Mouse (Mus musculus) large intestine, adult 2 months (tissue): ENCODE results near the gene Rars. TPM values are rescaled to one million over a fixed set of nuclear protein-coding genes. Genes with fewer than 3 reads are reported as not detected.
"Not testable (repeated sequence)": the region's sequence is repeated elsewhere in the genome, so short reads cannot be mapped to it uniquely, and the experiment has no call there.

Source experiments
- DNase-seq: peaks from one replicate; pipeline ENCODE4 v3.0.0-alpha.2; 2012; ENCODE audit warnings: low read depth, low spot score
- WGBS: fragments of 180-500 bp; shearing (Covaris S2); methylation state at CpG from one replicate; pipeline ENCODE4 v1.1.7; 2018; 5-methylcytosine and 5-hydroxymethylcytosine counted together
- polyA plus RNA-seq: library from polyadenylated mRNA; depleted of rRNA; stranded (reverse); fragments of >200 nt; gene quantifications from 2 replicates; pipeline ENCODE4 v1.2.3, GENCODE M21; 2012; rRNA removed

The Rars gene
- 37.2 and 37.3 TPM in 2 replicates for polyA plus RNA-seq

DNA sequence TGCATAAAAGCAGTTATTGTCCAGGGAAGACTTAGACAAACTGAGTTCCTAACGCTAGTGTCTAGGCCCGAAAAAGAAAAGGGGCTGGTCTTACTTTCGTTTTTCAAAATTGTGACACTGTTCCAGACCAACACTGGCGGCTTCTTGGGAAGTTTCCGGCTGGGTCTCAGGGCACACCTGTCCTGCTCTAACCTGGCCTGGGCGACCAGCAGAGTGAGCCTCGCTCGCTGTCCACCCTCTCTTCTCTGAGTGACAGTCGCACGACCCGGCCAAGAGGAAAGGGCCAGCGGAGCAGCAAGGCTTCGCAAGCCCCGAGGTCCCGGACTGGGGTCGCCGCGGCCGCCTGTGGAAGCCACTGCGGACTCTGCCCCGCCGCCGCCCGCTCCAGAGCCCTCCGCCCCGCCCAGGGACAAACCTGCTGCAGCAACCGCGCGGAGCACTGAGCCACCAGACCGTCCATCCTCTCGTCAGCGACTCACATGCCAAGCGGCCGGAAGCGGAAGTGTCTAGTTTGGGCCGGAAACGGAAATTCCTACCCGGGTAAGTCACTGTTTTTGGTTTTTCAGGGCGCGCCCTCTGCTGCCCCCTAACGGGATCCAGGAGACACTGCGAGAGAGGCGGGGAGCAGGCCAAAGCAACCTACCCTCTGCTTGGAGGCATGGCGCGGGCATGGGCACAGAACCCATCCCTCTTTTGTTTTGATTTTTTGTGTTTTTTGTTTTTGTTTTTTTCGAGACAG lies at the start of gene Rars:
Rars (minus strand) TSS at position 485 of the 739 bp plus-strand sequence.
- WGBS: under 1% methylated on average over 46 of the region's 46 CpGs
- DNase-seq: peak; percentile 97

GRCm38 (mm10) chr11:35882777-35883176 lies 48.5 kb upstream of the Rars start:
- no peak for DNase-seq
- 92% methylated on average over 6 of the region's 6 CpGs for WGBS

GRCm38 (mm10) chr11:35878559-35878897 lies 44.2 kb upstream of the Rars start:
- DNase-seq: no peak
- WGBS: 77% methylated on average over 4 of the region's 4 CpGs

DNA sequence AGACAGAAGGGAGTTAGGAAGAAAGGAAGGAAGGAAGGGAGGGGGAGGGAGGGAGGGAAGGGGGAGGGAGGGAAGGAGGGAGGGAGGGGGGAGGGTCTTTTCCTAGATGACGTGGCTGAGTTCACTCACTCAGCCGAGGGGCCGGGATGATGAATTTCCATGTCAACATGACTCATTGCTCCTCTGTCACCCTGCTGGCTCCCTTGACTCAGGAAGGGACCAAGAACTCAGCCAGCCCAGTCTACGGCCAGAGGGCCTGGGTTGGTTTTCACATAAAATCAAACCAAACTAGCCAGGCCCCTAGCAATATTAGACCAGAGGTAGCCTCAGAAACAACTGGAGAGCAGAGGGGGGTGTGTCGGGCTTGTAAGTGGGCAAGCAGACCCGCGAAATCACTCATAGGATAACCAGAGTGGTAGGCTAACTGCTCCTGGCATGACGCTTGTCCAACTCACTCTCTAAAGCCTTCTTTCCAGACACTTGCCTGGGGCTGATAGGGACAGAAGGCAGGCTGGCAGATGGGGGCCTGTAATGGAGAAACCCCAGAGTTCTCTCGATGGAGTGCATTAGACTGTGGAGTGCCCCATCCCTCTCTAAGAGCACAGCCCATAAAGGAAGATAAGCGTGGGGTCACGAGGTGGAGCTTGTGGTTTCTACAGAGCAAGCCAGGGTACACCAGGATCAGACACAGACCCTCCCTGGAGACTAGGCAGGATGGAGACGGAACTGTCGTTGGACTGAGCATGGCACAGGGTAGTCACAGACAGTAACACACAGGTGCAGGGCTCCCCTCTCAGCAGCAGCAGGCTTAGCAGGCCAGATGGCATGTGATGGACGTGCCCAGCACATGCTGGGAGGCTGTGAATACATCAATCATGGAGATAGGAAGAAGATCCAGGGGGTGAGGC lies 43.6 kb upstream of the Rars start:
- no peak for DNase-seq
- 75% methylated on average over 14 of the region's 14 CpGs for WGBS

DNA sequence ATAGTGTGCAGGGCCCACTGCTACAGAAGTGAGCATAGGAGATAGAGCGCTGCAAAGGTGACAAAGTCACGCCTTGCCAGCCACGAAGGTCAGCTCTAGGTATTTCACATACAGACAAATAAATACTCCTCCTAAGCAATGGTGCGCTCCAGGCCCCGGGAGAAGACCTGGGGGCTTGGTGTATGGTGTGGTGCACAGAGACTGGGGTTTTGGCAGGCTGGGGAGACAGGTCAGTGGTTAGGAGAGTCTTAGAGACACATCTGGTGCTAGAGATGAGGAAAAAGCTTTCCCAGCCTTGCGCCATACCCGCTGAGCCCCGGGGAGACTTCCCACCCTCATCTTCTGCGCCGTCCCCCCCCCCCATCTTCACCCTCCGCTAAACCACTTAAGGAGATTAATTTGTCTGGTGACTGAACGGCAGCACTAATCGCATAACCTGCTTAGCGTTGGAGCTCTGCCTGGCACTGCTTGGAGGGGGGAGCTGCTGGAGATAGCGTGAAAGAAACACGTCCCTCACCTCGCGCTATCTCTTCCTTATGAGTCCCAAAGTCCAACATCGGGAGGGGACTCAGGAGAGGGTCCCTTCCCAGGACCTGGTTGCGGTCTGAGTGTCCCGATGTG lies 39.4 kb upstream of the Rars start:
- no peak for DNase-seq
- WGBS: 69% methylated on average over 21 of the region's 21 CpGs

DNA sequence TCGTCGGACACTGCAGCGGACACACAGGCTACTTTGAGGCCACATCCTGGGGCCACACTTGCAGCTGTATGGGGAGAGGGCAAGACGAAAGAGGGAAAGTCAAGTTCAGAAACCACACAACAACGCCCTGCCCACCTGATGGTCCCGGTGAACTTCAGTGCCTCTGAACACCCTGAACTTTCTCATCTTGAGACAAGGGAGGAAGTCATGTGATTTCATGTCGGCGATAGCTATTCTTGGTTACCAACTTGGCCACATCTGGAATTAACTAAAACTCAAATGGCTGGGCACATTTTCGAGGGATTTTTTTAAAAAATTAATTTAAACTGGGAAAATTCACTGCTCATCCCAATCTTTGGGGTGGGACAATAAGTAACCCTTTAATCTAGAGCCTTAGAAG lies 36.7 kb upstream of the Rars start:
- 92% methylated on average over 9 of the region's 9 CpGs for WGBS
- DNase-seq: no peak

DNA sequence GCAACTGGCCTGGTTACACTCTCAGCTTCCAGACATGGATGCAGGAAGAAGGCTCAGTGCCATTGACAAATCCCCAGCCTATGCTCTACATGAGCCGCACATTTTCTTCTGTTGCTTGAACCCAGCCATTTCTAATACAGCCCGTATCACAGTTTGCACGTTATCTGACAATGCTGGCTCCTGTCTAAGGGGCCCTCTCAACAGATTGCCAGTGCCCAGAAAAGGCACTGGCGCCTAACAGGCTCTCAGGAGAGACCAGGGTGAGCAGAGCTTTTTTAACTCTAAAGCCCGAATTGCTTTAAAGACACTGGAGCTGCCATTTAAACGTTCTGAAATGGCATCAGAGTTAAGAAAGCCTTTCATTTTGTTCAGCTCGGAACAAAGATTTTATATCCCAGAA lies 31.8 kb upstream of the Rars start:
- DNase-seq: no peak
- 86% methylated on average over 7 of the region's 7 CpGs for WGBS

GRCm38 (mm10) chr11:35864981-35865604 lies 30.8 kb upstream of the Rars start:
- no peak for DNase-seq
- 63% methylated on average over 9 of the region's 9 CpGs for WGBS

GRCm38 (mm10) chr11:35863653-35864052 lies 29.3 kb upstream of the Rars start:
- no peak for DNase-seq
- WGBS: 90% methylated on average over 5 of the region's 5 CpGs

DNA sequence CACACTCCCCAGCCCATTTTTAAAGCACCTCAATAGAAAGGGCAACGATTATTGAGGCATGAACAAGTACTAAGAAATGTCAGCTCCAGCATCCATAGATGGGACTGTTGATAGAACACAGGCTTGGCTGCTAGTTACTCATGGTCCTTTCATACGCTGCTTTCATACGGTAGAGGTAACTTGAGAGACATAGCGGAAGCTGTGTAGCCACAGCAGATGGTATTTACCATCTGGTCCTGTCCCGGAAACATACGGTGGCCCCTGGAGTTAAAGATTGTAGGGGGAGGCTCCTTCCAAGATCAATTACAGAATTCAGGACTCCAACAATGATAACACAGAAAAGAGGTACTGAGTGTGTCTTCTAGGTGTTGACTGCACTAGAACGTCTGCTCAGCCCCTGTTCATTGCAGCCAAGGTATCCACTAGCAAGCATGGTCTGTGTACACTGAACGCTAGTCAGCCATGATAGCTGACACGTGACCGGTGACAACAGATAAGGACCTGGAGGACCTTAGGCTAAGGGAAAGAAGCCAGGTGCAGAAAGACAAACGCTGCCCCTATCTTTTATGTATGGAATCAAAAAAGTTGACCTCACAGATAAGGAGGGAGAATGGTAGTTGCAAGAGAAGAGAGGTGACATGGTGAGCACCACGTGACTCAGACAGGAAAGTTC lies 23.2 kb upstream of the Rars start:
- 78% methylated on average over 12 of the region's 12 CpGs for WGBS

DNA sequence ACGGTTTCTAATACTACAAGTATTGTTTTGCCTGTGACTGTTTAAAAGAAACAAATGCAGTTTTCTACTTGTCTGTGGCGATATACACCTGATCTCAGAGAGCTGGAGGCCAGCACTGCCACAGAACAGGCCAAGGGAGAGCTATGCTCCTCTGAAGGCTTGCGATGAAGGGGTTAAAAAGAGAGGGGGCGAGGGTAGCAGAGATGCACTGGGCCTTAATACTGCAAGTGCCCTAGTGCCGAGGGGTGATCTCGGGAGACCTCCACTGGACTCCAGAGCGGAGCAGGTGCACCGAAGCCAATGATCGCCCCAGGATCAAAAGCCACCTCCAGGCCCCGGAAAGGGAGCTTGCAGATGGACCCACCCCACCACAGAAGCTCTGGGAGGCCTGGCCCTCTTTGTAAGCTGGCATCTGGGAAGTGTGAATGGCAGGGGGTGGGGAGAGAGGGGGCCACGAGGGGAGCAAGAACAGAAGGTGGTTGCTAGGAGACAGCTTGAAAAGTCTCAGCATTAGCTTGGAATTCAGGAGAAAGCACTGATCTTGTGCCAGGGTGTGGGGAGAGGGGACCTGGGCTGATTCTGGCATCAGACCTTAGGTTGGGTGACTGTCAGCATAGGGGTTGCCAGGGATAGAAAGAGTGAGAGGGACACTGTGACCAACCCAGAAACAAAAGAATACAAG lies 22.2 kb upstream of the Rars start:
- 81% methylated on average over 11 of the region's 11 CpGs for WGBS
- DNase-seq: no peak

More for the DNA sequence above, 23.2 kb upstream of the Rars start:
- no peak for DNase-seq

GRCm38 (mm10) chr11:35855567-35855966 lies 21.3 kb upstream of the Rars start:
- WGBS: 85% methylated on average over 8 of the region's 9 CpGs
- DNase-seq: no peak

GRCm38 (mm10) chr11:35854941-35855340 lies 20.6 kb upstream of the Rars start:
- WGBS: 89% methylated on average over 5 of the region's 5 CpGs
- DNase-seq: no peak

DNA sequence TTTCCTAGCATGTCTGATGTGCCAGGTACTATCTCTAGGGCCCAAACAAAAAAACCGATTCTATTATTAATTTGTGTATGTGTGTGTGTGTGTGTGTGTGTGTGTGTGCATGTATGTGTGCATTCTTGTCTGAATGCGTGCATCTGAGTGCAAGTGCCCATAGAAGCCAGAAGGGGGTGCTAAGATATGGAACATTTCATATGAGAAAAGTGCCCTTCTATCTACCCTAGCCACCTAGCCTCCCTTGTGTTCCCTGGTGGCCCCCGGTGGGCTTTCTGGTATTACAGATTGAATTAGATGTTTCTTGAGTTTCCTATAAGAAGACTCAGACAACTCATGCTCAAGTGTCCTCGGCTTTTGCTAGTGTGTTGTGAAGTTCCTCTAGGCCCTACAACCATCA lies 19.3 kb upstream of the Rars start:
- WGBS: 93% methylated on average over 4 of the region's 4 CpGs
- no peak for DNase-seq

DNA sequence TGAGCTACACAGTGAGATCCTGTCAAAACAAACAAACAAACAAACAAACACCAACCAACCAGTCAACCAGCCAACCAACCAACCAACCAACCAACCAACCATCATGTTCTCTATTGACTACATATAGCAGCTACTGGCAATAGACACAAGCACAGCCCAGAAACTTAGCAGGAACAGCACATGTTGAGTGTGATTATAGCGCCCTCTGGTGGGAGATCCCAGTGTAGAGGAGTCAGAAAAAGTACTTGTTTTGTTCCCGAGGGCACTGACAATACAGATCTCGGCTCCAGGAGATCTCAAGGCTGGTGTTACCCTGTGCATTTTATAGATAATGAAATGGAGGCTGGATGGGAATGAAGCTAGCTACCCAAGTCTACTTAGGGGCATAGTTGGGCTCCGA lies 18.4 kb upstream of the Rars start:
- DNase-seq: peak; percentile 8
- WGBS: 56% methylated on average over 4 of the region's 4 CpGs

DNA sequence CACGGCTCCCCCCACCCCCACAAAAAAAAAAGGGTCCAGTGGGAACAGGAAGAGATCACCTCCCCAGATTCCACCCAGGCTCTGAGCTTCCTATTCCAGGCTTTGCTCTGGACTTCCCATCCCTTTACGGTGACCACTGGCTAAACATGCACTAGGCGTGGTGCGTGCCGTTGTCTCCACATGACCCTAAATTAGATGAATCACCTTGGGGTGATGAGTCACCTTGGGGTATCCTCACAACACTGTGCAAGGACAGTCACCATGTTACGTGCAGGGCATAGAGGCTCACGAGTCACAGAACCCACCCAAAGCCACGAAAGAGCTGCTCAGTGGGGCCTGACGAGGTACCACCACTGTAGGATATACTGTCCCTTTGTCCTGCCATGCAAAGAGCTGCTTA lies 10.0 kb upstream of the Rars start:
- WGBS: 86% methylated on average over 9 of the region's 9 CpGs
- no peak for DNase-seq

- WGBS: 88% methylated on average over 4 of the region's 4 CpGs
- DNase-seq: not testable (repeated sequence)
Observed at GRCm38 (mm10) chr11:35842560-35842959, 8.3 kb upstream of the Rars start.

DNA sequence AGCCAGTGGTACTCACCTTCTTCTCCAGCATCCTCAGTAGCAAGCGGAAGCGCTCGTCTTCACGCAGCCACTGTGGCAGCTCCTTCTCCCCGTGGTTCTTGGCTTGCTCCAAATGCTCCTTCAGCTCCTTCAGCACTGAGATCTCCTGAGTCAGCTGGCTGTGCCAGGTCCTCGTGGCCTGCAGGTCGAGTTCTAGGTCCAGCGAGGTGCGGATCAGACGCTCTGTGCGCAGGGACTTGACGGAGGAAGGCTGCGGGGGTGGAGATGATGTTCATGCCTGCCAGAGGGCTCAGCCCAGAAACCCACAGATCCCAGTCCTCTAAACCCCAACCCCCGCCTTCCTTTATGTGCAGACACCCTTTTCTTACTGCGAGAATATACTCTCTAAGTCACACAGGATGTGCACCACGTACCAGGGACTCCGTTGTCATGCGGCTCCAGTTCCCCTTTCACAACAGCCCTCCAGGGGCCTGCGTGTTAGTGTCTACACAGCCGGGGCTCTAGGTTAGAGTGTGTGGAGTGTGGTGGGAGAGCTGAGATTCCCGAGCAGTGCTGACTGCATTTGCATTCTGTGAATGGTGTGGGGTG lies 7.5 kb upstream of the Rars start:
- DNase-seq: no peak
- 88% methylated on average over 21 of the region's 21 CpGs for WGBS

DNA sequence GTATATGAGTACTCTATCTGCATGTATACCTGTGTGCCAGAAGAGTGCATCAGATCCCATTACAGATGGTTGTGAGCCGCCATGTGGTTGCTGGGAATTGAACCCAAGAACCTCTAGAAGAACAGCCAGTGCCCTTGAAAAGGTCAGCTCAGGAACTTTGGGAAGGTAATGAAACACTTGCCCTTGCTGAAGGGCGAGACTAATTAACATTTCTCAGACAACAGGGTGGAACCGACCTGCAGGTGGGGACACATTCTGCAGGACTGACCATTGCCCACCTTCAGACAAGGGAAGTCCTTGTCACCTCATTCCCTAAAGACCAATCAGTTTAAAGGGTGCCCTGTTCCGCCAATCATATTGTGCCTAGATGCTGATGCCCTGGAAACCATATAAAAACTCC lies 6.5 kb upstream of the Rars start:
- WGBS: 92% methylated on average over 4 of the region's 4 CpGs
- not testable (repeated sequence) for DNase-seq
